Mouse (Mus musculus) hindbrain, embryonic 10.5 days (tissue): ENCODE results near the gene Pcdh19. TPM values are rescaled to one million over a fixed set of nuclear protein-coding genes. Genes with fewer than 3 reads are reported as not detected.

ENCODE experiments used
- DNase-seq: peaks from one replicate; pipeline ENCODE4 v3.0.0-alpha.2; 2017; ENCODE audit warnings: low spot score
- H3K27ac ChIP-seq: fragments of 300-500 bp; sonication (generic); 2 replicates; pipeline ENCODE4 v1.5.1; 2016; ENCODE audit warnings: mild to moderate bottlenecking, moderate library complexity
- H3K27me3 ChIP-seq: fragments of 300-500 bp; sonication (generic); 2 replicates; pipeline ENCODE4 v1.6.1; 2016; ENCODE audit warnings: mild to moderate bottlenecking; ENCODE audit not compliant: poor library complexity, insufficient read depth, severe bottlenecking
- H3K36me3 ChIP-seq: fragments of 300-500 bp; sonication (generic); 2 replicates; pipeline ENCODE4 v1.6.1; 2016; ENCODE audit warnings: mild to moderate bottlenecking, moderate library complexity
- H3K4me1 ChIP-seq: fragments of 300-500 bp; sonication (generic); replicated peaks from 2 replicates; pipeline ENCODE4 v1.6.1; 2016; ENCODE audit warnings: mild to moderate bottlenecking
- H3K4me3 ChIP-seq: fragments of 300-500 bp; sonication (generic); 2 replicates; pipeline ENCODE4 v1.5.1; 2016; ENCODE audit warnings: mild to moderate bottlenecking, moderate library complexity
- H3K9me3 ChIP-seq: fragments of 300-500 bp; sonication (generic); 2 replicates; pipeline ENCODE4 v1.6.1; 2016; ENCODE audit warnings: mild to moderate bottlenecking, moderate library complexity
- WGBS: fragments of 180-500 bp; shearing (Covaris S2); methylation state at CpG from one replicate; pipeline ENCODE4 v1.1.7; 2016; 5-methylcytosine and 5-hydroxymethylcytosine counted together
- polyA plus RNA-seq: library from polyadenylated mRNA; unstranded; fragments of >200 nt; fragmentation: Nextera tagmentation; extraction: Ambion mirVana; gene quantifications from 2 replicates; pipeline ENCODE4 v1.2.1, GENCODE M21; 2016

Pcdh19 gene
- polyA plus RNA-seq, 1 experiment from 2014 or later: 3.1 TPM

GRCm38 (mm10) chrX:133655196-133655595 lies 33.6 kb downstream of the Pcdh19 start:
- Histone ChIP-seq H3K4me3 (no peak overlapping the region), H3K27ac (no peak overlapping the region), H3K36me3 (no peaks in the 10 kb centered on the region), H3K4me1 (0 out of 2 replicates have a peak, but pooled peaks cover 5% of the 10 kb centered on the region), H3K9me3 (no peaks in the 10 kb centered on the region), H3K27me3 (0 out of 2 replicates have a peak, but pooled peaks cover 11% of the 10 kb centered on the region)
- DNase-seq: no peak
- 59% methylated on average over 4 of the region's 4 CpGs for WGBS

GRCm38 (mm10) chrX:133653071-133653470 lies 35.7 kb downstream of the Pcdh19 start:
- H3K4me1 ChIP-seq: 0 out of 2 replicates have a peak, but pooled peaks cover 5% of the 10 kb centered on the region
- H3K4me3 ChIP-seq: no peak overlapping the region
- 0 out of 2 replicates have a peak, but pooled peaks cover 14% of the 10 kb centered on the region for H3K27me3 ChIP-seq
- no peak overlapping the region for H3K27ac ChIP-seq
- 81% methylated on average over 3 of the region's 3 CpGs for WGBS
- H3K9me3 ChIP-seq: no peaks in the 10 kb centered on the region
- no peaks in the 10 kb centered on the region for H3K36me3 ChIP-seq
- DNase-seq: no peak

GRCm38 (mm10) chrX:133650379-133650778 lies 38.4 kb downstream of the Pcdh19 start:
- H3K27ac ChIP-seq: no peak overlapping the region
- peaks cover 9% of the 10 kb centered on the region for H3K27me3 ChIP-seq
- WGBS: 80% methylated on average over 3 of the region's 3 CpGs
- no peak overlapping the region for H3K4me3 ChIP-seq
- H3K4me1 ChIP-seq: no peaks in the 10 kb centered on the region
- H3K36me3 ChIP-seq: no peaks in the 10 kb centered on the region
- no peaks in the 10 kb centered on the region for H3K9me3 ChIP-seq
- DNase-seq: no peak

GRCm38 (mm10) chrX:133647809-133648208 lies 41.0 kb downstream of the Pcdh19 start:
- WGBS: 67% methylated on average over 2 of the region's 2 CpGs
- peaks cover 9% of the 10 kb centered on the region for H3K27me3 ChIP-seq
- H3K4me3 ChIP-seq: no peak overlapping the region
- H3K27ac ChIP-seq: no peak overlapping the region
- no peaks in the 10 kb centered on the region for H3K36me3 ChIP-seq
- no peak for DNase-seq
- H3K9me3 ChIP-seq: no peaks in the 10 kb centered on the region
- no peaks in the 10 kb centered on the region for H3K4me1 ChIP-seq

GRCm38 (mm10) chrX:133639445-133639844 lies 49.3 kb downstream of the Pcdh19 start:
- Histone ChIP-seq H3K36me3 (no peaks in the 10 kb centered on the region), H3K4me3 (no peak overlapping the region), H3K4me1 (no peaks in the 10 kb centered on the region), H3K27me3 (peaks cover 7% of the 10 kb centered on the region), H3K27ac (no peak overlapping the region), H3K9me3 (no peaks in the 10 kb centered on the region)
- no peak for DNase-seq

GRCm38 (mm10) chrX:133629538-133629937 lies 59.2 kb downstream of the Pcdh19 start:
- no peak overlapping the region for H3K4me3 ChIP-seq
- H3K36me3 ChIP-seq: no peaks in the 10 kb centered on the region
- H3K27me3 ChIP-seq: peaks cover 13% of the 10 kb centered on the region
- DNase-seq: no peak
- 81% methylated on average over 8 of the region's 8 CpGs for WGBS
- H3K4me1 ChIP-seq: no peaks in the 10 kb centered on the region
- no peak overlapping the region for H3K27ac ChIP-seq
- no peaks in the 10 kb centered on the region for H3K9me3 ChIP-seq

- Histone ChIP-seq H3K4me1 (no peaks in the 10 kb centered on the region), H3K27me3 (no peaks in the 10 kb centered on the region; the same call in none of the 2 replicates), H3K36me3 (no peaks in the 10 kb centered on the region), H3K4me3 (no peak overlapping the region), H3K27ac (no peak overlapping the region), H3K9me3 (no peaks in the 10 kb centered on the region)
- no peak for DNase-seq
- 67% methylated on average over 1 of the region's 1 CpGs for WGBS
These were observed 70.6 kb downstream of the Pcdh19 start for GRCm38 (mm10) chrX:133618222-133618621.

GRCm38 (mm10) chrX:133605828-133606227 lies 83.0 kb downstream of the Pcdh19 start:
- no peaks in the 10 kb centered on the region for H3K36me3 ChIP-seq
- peaks cover 25% of the 10 kb centered on the region for H3K27me3 ChIP-seq

GRCm38 (mm10) chrX:133604272-133604671 lies 84.5 kb downstream of the Pcdh19 start:
- no peaks in the 10 kb centered on the region for H3K36me3 ChIP-seq
- no peak overlapping the region for H3K27ac ChIP-seq
- peak; percentile 18 for DNase-seq
- 60% methylated on average over 4 of the region's 4 CpGs for WGBS
- H3K4me3 ChIP-seq: no peak overlapping the region
- no peaks in the 10 kb centered on the region for H3K4me1 ChIP-seq
- peaks cover 25% of the 10 kb centered on the region for H3K27me3 ChIP-seq
- no peaks in the 10 kb centered on the region for H3K9me3 ChIP-seq

More at GRCm38 (mm10) chrX:133605828-133606227, 83.0 kb downstream of the Pcdh19 start:
- H3K4me3 ChIP-seq: no peak overlapping the region
- H3K27ac ChIP-seq: no peak overlapping the region
- WGBS: 73% methylated on average over 4 of the region's 4 CpGs
- no peak for DNase-seq
- no peaks in the 10 kb centered on the region for H3K4me1 ChIP-seq
- H3K9me3 ChIP-seq: no peaks in the 10 kb centered on the region

GRCm38 (mm10) chrX:133602068-133602467 lies 86.7 kb downstream of the Pcdh19 start:
- Histone ChIP-seq H3K9me3 (no peaks in the 10 kb centered on the region), H3K27me3 (peaks cover 18% of the 10 kb centered on the region), H3K4me1 (no peaks in the 10 kb centered on the region), H3K4me3 (no peak overlapping the region), H3K36me3 (no peaks in the 10 kb centered on the region), H3K27ac (no peak overlapping the region)
- DNase-seq: no peak
- 83% methylated on average over 2 of the region's 2 CpGs for WGBS

GRCm38 (mm10) chrX:133601658-133602057 lies 87.1 kb downstream of the Pcdh19 start:
- H3K4me1 ChIP-seq: no peaks in the 10 kb centered on the region
- H3K36me3 ChIP-seq: no peaks in the 10 kb centered on the region
- no peak for DNase-seq
- WGBS: 54% methylated on average over 1 of the region's 1 CpGs
- no peaks in the 10 kb centered on the region for H3K9me3 ChIP-seq
- H3K4me3 ChIP-seq: no peak overlapping the region
- H3K27ac ChIP-seq: no peak overlapping the region
- H3K27me3 ChIP-seq: peaks cover 18% of the 10 kb centered on the region

- Histone ChIP-seq H3K9me3 (no peaks in the 10 kb centered on the region), H3K27me3 (peaks cover 18% of the 10 kb centered on the region), H3K36me3 (no peaks in the 10 kb centered on the region), H3K27ac (no peak overlapping the region), H3K4me3 (no peak overlapping the region), H3K4me1 (no peaks in the 10 kb centered on the region)
- WGBS: 79% methylated on average over 2 of the region's 2 CpGs
- no peak for DNase-seq
These were observed 87.6 kb downstream of the Pcdh19 start for GRCm38 (mm10) chrX:133601195-133601594.

- Histone ChIP-seq H3K9me3 (no peaks in the 10 kb centered on the region), H3K36me3 (no peaks in the 10 kb centered on the region), H3K4me1 (0 out of 2 replicates have a peak, but pooled peaks cover 3% of the 10 kb centered on the region), H3K4me3 (no peak overlapping the region), H3K27ac (no peak overlapping the region), H3K27me3 (0 out of 2 replicates have a peak, but pooled peaks cover 2% of the 10 kb centered on the region)
- peak; percentile 3 for DNase-seq
- WGBS: 45% methylated on average over 4 of the region's 4 CpGs
These were observed 113.0 kb downstream of the Pcdh19 start for GRCm38 (mm10) chrX:133575601-133576382.
